Mouse (Mus musculus) hindlimb bud, embryonic 11.5 days (tissue): Measurements from ENCODE around the gene Pir.

Experiments used
- DNase-seq: peaks from one replicate; pipeline ENCODE4 v3.0.0-alpha.2; 2012; ENCODE audit warnings: low read depth, low spot score; ENCODE audit errors: extremely low spot score

The Pir gene

DNA sequence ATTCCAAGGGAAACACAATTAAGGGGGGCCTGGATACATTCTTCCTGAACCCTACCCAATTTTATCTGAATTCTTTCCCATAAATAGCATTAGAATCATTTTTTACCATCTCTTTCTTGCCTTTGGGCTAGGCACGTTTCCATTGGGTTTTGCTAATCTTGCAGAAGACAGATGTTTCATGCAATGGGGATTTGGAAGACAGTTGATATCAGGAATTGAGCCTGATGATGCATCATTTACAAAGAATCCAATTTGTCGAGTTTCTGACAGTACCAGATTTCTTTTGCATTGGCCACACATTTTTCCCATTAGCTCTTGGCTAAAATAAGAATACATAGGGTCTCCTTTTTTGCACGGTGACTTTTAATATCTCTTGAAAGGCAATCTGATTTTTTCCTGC is 61.6 kb downstream of the Pir start:
- no peak for DNase-seq

DNA sequence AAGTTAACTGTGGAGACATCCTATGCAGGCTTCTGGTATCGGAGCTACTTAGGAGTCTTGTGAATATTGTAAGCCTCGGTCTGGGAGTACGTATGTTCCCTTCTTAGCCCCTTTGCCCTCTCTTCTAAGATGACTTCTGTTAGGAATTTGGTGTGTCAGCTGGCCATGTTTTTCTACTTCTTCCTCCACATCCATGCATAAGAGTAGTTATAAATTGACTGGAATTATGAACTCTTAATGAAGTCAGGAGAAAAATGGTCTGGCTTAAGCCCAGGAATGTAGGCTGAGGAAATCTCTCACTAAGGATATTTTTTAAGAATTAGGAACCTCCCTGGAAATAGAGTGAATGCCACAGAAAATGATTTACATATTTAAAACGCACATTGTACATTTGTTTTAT is 69.4 kb downstream of the Pir start:
- DNase-seq, result no peak

- DNase-seq, result no peak
Observed at GRCm38 (mm10) chrX:164345359-164345938, 76.3 kb downstream of the Pir start.

DNA sequence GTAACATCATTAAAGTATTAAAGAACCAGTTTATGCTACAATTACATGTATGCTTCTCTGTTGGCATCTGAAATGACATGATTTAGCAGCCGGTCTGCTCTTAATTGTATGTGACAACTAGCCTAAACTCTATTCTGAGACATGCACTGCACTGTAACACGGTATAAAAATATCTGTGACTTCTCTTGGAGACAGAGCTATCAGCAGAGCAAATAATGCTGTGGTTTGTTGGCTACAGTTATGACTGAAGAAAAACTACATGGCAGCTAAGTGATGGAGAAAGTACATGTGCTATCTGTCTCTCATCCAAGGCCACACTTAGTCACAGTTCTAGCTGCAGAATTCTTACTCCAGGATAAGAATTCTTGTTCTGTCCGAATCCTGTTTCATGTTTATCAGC is 79.8 kb downstream of the Pir start:
- DNase-seq, result no peak

DNA sequence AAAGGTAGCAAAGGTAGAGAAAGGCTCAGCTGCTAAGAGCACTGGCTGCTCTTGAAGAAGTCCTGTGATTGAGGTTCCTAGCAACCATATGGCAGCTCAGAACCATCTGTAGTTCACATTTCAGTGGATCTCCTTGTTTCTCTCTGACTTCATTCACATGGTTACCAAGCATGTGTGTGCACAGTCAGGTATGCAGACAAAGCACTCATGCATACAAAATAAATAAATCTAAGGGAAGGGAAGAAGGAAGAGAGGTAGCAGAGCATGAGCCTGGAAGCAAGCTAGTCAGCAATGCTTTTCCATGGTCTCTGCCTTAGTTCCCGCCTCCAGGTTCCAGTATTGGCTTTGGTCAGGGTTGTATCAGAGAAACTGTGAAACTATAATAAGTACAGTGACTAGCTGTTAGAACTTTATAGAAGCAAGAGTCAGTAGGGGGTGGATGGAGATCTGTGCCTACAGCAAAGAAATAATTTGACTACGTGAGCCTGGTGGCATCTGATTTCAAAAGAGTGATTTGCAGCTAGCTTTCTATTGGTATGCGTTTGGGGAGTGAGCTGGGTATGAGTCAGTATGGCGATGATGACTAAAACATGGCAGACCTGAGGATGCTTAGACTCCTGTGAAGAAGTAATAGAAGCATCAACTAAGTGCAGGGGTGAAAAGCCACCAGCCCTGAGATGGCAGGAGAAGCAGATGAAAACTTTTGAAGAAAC is 96.1 kb downstream of the Pir start:
- no peak for DNase-seq

DNA sequence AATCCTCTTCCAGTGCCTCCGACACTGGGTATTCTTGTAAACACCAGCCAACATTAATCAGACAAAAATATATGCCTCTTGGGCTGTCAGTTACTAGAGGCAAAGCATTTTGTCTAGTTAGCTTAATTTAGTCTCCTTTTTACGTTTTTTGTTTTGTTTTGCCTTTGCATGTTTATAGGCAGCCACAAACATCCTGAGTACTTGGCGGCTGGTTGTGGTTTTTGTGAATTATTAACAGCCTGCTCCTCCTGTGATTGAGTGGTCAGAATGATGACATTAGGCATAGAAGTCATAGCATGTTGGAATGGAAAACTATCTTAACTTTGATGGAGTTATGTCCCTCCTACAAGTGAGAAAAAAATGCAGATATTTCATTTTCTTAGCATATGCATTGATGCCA is 101.4 kb downstream of the Pir start:
- DNase-seq, result no peak

DNA sequence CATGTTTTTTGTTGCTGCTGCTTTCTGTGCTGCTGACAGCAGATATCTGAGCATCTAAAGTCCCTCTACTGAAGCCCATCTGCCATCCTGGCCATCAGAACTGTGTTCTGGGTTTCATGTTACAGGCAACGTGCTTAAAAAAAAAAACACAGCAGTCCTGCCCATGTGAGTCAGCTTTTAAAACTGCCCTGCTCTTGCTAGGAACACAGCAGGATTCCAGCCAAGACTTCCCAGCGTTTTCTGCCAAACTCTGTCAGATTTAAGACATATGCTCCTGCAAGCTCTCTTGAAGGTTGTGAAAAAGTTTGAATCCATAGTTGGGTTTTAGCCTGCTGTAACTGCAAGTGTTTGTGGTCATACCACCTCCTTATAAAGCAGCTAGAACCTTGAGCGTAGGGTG is 103.9 kb downstream of the Pir start, which contains the start of gene Vegfd:
Gene Vegfd (plus strand): TSS at position 298 of the 400 bp plus-strand sequence.
- DNase-seq, result no peak

- no peak for DNase-seq
Observed at GRCm38 (mm10) chrX:164374586-164374985, 105.4 kb downstream of the Pir start.

- no peak for DNase-seq
Observed at GRCm38 (mm10) chrX:164379721-164380120, 110.5 kb downstream of the Pir start.

- DNase-seq, result no peak
Observed at GRCm38 (mm10) chrX:164381618-164382408, 112.6 kb downstream of the Pir start.

DNA sequence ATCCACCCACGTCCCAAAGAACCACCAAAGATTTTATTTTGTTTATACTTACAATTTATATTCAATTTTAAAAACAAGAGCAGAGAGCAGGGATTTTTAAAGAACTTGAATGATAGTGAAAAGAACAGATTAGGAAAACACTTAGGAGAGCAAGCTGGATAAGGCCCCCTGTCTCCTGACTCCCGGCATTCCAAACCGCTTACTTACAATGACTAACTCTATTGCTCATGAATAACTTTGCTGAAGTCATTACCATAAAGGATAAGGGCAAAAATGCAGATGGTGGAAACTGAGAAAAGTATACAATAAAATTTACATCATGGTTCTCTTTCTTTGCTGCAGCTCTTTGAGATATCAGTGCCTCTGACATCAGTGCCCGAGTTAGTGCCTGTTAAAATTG is 124.9 kb downstream of the Pir start:
- no peak for DNase-seq

- no peak for DNase-seq
Observed at GRCm38 (mm10) chrX:164398456-164398855, 129.3 kb downstream of the Pir start.

DNA sequence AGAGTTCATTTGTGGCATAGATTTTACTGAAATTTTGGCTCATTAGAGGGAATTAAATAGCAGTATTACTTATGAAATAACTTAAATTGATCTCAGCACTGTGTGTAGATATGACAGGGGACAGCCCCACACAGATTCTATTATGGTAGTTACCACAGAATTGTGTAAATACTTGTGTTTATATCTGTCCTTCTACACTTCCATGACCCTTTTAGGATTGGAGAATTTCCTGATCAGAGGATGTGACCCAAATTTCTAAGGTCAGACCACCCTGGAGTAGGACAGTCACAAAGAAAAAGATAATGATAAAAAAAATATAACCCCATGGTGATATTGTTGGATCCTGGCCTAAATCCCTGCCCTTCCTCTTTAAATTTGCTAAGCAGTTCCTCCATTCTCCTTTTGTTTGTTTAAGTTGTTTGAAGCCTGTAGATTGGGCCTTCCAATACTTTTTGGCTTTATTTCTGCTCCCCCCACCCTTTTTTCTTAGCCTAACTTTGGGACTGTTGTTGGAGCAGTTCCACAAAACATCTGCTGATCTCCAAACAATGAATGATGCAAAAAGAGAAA is 136.0 kb downstream of the Pir start:
- DNase-seq, result no peak

DNA sequence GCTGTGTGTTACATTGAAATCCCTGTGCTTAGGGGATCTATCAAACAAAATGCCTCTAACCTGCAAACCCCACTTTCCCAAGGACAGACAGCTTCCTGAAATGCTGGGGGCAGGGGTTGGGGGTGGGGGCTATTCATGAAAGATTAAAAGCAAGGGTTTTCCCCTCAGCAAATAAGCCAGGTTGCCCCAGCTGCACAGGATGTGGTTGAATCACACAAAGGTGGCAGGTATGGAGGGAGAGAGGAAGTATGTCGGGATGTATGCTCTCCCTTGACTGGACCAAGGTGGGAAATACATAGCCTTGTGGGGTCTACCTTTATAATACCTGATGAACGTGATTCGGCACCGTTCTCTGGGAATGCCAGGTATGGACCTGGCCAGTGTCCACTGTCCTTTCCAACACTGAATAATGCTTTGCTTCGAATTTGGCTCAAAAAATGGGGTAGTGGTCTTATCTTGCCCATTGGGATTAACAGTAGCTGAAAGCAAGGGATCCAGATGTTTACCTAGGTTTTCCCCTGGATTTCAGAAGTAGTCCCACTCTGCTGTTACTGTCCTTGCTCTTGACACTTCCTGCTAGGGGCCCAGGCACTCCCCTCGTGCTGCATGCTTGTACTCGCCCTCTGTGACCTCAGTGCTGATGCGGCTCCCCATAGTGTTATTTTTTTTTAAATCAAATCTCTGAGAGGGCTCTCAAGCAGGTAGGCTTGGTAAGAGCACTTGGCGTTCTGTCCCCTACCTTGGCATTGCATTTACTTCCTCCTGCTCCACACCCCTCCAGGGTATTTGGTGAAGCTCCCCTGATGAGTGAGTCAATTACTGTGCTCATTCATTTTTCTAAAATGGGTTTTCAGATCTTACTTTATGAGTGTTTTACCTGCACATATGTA is 137.2 kb downstream of the Pir start:
- DNase-seq, result no peak

DNA sequence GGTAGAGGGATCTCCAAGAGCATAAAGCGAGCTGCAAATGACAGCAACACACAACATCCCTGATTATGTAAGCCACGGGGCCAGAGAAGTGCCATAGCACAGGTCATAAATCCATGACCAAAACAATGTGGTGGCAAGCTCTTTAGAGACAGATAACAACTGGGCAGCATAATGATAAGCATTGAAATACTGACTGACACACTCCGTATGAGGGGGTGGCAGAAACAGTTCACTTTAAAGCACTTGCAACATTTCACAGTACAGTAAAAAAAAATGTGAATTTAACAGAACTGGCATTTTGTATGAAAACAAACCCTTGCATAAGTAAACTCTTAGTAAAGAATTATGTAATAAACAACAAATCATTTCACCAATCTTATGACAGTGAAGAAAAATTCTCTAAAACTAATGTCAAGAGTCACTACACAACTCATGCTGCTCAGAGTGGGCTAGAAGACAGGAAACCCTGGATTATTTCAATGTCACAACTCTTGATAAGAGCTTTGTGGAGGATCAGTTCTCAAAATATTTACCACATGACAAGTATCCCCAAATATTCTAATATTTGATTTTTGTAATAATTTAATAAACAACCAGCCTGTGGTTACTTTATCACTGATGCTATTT is 139.2 kb downstream of the Pir start:
- no peak for DNase-seq

GRCm38 (mm10) chrX:164410562-164410961 is 141.4 kb downstream of the Pir start:
- DNase-seq, result no peak

GRCm38 (mm10) chrX:164416803-164417202 is 147.6 kb downstream of the Pir start:
- no peak for DNase-seq

DNA sequence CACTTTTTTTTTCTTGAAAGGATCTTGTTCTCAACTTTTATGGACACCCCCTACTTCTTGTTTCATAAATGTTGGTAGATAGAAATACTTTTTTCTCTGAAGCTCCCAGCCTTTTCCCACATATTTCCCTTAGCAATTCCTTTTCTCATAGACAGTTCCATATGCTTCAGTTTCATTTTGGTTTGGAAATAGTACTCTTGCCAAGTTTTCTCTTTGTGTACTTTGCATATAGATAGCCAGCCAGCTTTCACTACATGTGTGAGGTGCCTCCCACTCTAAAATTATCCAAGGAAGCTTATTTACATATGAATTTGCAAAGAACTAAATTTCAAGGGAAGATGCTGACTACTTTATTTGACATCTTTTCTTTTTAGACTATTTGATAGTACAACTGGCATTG is 148.8 kb downstream of the Pir start:
- no peak for DNase-seq

GRCm38 (mm10) chrX:164419471-164419939 is 150.3 kb downstream of the Pir start, which contains the start of gene Piga:
Gene Piga (plus strand): TSS chrX:164419787.
- peak; percentile 75 for DNase-seq

DNA sequence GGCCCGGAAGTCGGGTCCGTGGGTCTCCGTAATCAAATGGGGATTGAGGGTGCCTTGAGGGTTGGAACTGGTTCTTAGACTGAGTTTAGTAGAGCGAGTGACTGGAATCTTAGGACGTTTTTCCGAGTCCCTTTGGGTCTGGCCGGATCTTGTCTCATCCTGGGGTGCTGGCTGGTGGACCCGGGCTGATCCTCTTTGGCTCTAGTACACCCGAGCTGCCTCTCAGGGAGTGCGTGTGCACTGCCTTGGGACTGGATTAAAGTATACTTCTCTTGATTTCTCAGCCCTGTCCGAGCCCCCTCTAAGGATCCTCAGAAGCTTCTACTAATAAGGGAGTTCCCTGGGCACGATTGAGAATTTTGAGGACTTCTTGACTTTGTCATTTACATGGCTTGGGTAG is 150.8 kb downstream of the Pir start:
- no peak for DNase-seq
